Mouse (Mus musculus) CH12.LX (cell line): ENCODE measurements around the gene Spock3. TPM values are rescaled to one million over a fixed set of nuclear protein-coding genes. Genes with fewer than 3 reads are reported as not detected.

Source experiments
- DNase-seq: peaks from one replicate; pipeline ENCODE4 v3.0.0-alpha.2; 2013; ENCODE audit errors: extremely low read depth
- H3K27ac ChIP-seq: 2 replicates; pipeline ENCODE4 v1.5.1; 2012; ENCODE audit warnings: low read depth, mild to moderate bottlenecking, control low read depth, moderate library complexity; ENCODE audit not compliant: insufficient read depth
- H3K27me3 ChIP-seq: replicated peaks from 2 replicates; pipeline ENCODE3; 2012; ENCODE audit warnings: inconsistent platforms
- H3K36me3 ChIP-seq, 2 experiments: replicated peaks in 1 of 2; 2 replicates each; pipeline versions ENCODE3 to v1.6.1; 2012; ENCODE audit warnings: inconsistent platforms in 1 of 2, low read length in 1 of 2, mild to moderate bottlenecking in 1 of 2, mixed read lengths in 1 of 2, moderate library complexity in 1 of 2; ENCODE audit not compliant: control insufficient read depth in 1 of 2, insufficient read depth in 1 of 2
- H3K4me1 ChIP-seq, 2 experiments: 2 replicates each; pipeline ENCODE4 v1.6.1; 2012; ENCODE audit warnings: inconsistent platforms in 1 of 2, moderate library complexity in 1 of 2; ENCODE audit not compliant: insufficient read depth in 2 of 2, control insufficient read depth in 1 of 2
- H3K4me2 ChIP-seq: 2 replicates; pipeline ENCODE4 v1.6.1; 2012; ENCODE audit warnings: low read depth, mild to moderate bottlenecking, control low read depth; ENCODE audit not compliant: poor library complexity, insufficient read depth, severe bottlenecking
- H3K4me3 ChIP-seq, 3 experiments: fragments of 150-350 bp in 1 of 3; sonication (generic) in 1 of 3; replicated peaks in 1 of 3; 2 replicates each; pipeline versions ENCODE3 to v1.5.1; 2011 to 2012; ENCODE audit warnings: low read depth in 2 of 3, low read length in 2 of 3, mild to moderate bottlenecking in 2 of 3, moderate library complexity in 2 of 3, control low read depth in 1 of 3, improper control_type of control experiment in 1 of 3, inconsistent platforms in 1 of 3, mixed read lengths in 1 of 3; ENCODE audit not compliant: poor library complexity in 1 of 3
- H3K79me2 ChIP-seq: replicated peaks from 2 replicates; pipeline ENCODE4 v1.6.1; 2012; ENCODE audit warnings: mild to moderate bottlenecking, moderate library complexity; ENCODE audit not compliant: control insufficient read depth, poor library complexity, insufficient read depth, severe bottlenecking; ENCODE audit errors: extremely low read depth
- H3K9ac ChIP-seq: 2 replicates; pipeline ENCODE4 v1.6.1; 2012; ENCODE audit warnings: low read depth, mild to moderate bottlenecking, control low read depth, moderate library complexity; ENCODE audit not compliant: insufficient read depth
- H3K9me3 ChIP-seq: replicated peaks from 2 replicates; pipeline ENCODE3; 2012; ENCODE audit warnings: low read length, inconsistent platforms, mixed read lengths
- E2F4 ChIP-seq: IDR thresholded peaks from 2 replicates; pipeline ENCODE4 v1.6.1; 2011; ENCODE audit warnings: low read depth, low read length, improper control_type of control experiment; ENCODE audit not compliant: insufficient replicate concordance
- ELF1 ChIP-seq: IDR thresholded peaks from 2 replicates; pipeline ENCODE4 v1.6.1; 2014; ENCODE audit warnings: low read depth, mild to moderate bottlenecking, inconsistent platforms, low read length, improper control_type of control experiment
- MEF2A ChIP-seq: IDR thresholded peaks from 2 replicates; pipeline ENCODE4 v1.6.1; 2014; ENCODE audit warnings: low read depth, mild to moderate bottlenecking, inconsistent platforms, low read length, improper control_type of control experiment, borderline replicate concordance
- MYC ChIP-seq: IDR thresholded peaks from 2 replicates; pipeline ENCODE4 v1.6.1; 2011; ENCODE audit warnings: low read depth, mild to moderate bottlenecking, improper control_type of control experiment, low read length
- PAX5 ChIP-seq: IDR thresholded peaks from 2 replicates; pipeline ENCODE4 v1.6.1; 2012; ENCODE audit warnings: low read length, inconsistent platforms, mixed read lengths
- USF2 ChIP-seq: conservative IDR thresholded peaks from 2 replicates; pipeline ENCODE4 v1.6.1; 2011; ENCODE audit warnings: low read depth, low read length, improper control_type of control experiment
- ZC3H11A ChIP-seq: IDR thresholded peaks from 2 replicates; pipeline ENCODE4 v1.6.1; 2012; ENCODE audit warnings: low read depth, mild to moderate bottlenecking, inconsistent platforms, low read length, improper control_type of control experiment
- ZNF384 ChIP-seq: IDR thresholded peaks from 2 replicates; pipeline ENCODE4 v1.6.1; 2012; ENCODE audit warnings: low read depth, low read length, improper control_type of control experiment, inconsistent platforms
- dilution Hi-C: fragments of 300-500 bp; cut with MboI; formaldehyde crosslinking; loops from 2 replicates; pipeline ENCODE4 v1.14.3; 2020; ENCODE audit warnings: low sequenced_read_pairs; ENCODE audit not compliant: extremely low pct_unique_long_range_greater_than_20kb, extremely low pct_ligation_motif_present
- in situ Hi-C: fragments of 300-500 bp; cut with MboI; formaldehyde crosslinking; loops from 3 replicates; pipeline ENCODE4 v1.14.3; 2019; ENCODE audit warnings: low sequenced_read_pairs, low pct_ligation_motif_present, low pct_unique_long_range_greater_than_20kb, mixed read lengths
- polyA plus RNA-seq: library from polyadenylated mRNA; unstranded; fragments of >175 nt; gene quantifications from 2 replicates; pipeline ENCODE4 v1.2.1, GENCODE M21; 2012; ENCODE audit warnings: low read depth; ENCODE audit not compliant: insufficient read length
- total RNA-seq, 2 experiments: library from RNA; depleted of rRNA; stranded (reverse); fragments of 300-350 nt in 1 of 2; fragments of >200 nt in 1 of 2; gene quantifications; 2 replicates each; pipeline ENCODE4 v1.2.3; 2012 to 2014

The Spock3 gene
- not detected in 2 replicates for total RNA-seq (2012; rRNA removed)
- total RNA-seq (2014; rRNA removed): not detected in 2 replicates
- polyA plus RNA-seq: not detected in 2 replicates

- Histone ChIP-seq H3K79me2 (no peaks in the 10 kb centered on the region), H3K9ac (no peak within 1 kb of the TSS), H3K4me2 (no peak within 1 kb of the TSS), H3K4me3 (no peak within 1 kb of the TSS), H3K27me3 (no peaks in the 10 kb centered on the region), H3K36me3 (no peaks in the 10 kb centered on the region), H3K9me3 (peaks cover 38% of the 10 kb centered on the region), H3K27ac (no peak within 1 kb of the TSS), H3K4me1 (no peaks in the 10 kb centered on the region)
- no peak for DNase-seq
- dilution Hi-C loops: no loop called here
- no peak for TF ChIP-seq USF2
- in situ Hi-C loops: no loop called here
Measured at GRCm38 (mm10) chr8:62950709-62951108, at the start of gene Spock3. Spock3 (plus strand) TSS chr8:62951009.

GRCm38 (mm10) chr8:62951173-62952134, 645 bp downstream of the Spock3 start:
- Histone ChIP-seq H3K9me3 (peaks cover 38% of the 10 kb centered on the region), H3K4me1 (no peaks in the 10 kb centered on the region), H3K4me3 (no peak overlapping the region), H3K27me3 (no peaks in the 10 kb centered on the region), H3K9ac (no peak overlapping the region), H3K27ac (no peak overlapping the region), H3K79me2 (no peaks in the 10 kb centered on the region), H3K4me2 (no peak overlapping the region), H3K36me3 (no peaks in the 10 kb centered on the region)
- no peak for DNase-seq
- in situ Hi-C loops: no loop called here
- dilution Hi-C loops: no loop called here
- TF ChIP-seq ZC3H11A: no peak
- no peak for TF ChIP-seq ELF1
- no peak for TF ChIP-seq PAX5

- no peak overlapping the region for H3K4me3 ChIP-seq
- no peak overlapping the region for H3K9ac ChIP-seq
- H3K36me3 ChIP-seq: no peaks in the 10 kb centered on the region
- H3K9me3 ChIP-seq: peaks cover 40% of the 10 kb centered on the region
- no peak overlapping the region for H3K4me2 ChIP-seq
- TF ChIP-seq ZNF384 (no peak), MYC (no peak), E2F4 (no peak), MEF2A (no peak)
- DNase-seq: no peak
- no peaks in the 10 kb centered on the region for H3K27me3 ChIP-seq
- H3K27ac ChIP-seq: no peak overlapping the region
- H3K4me1 ChIP-seq: no peaks in the 10 kb centered on the region
- no peaks in the 10 kb centered on the region for H3K79me2 ChIP-seq
- dilution Hi-C loops (no loop called here), in situ Hi-C loops (no loop called here)
Measured at GRCm38 (mm10) chr8:62952481-62952880, 1.7 kb downstream of the Spock3 start.
